Mouse (Mus musculus): Measurements from ENCODE around the gene Ttc39b. TPM values are rescaled to one million over a fixed set of nuclear protein-coding genes. Genes with fewer than 3 reads are reported as not detected.

Gene Ttc39b
- total and polyA plus RNA-seq, 3 experiments, result 11.3 to 109 (median 21.1) TPM

DNA sequence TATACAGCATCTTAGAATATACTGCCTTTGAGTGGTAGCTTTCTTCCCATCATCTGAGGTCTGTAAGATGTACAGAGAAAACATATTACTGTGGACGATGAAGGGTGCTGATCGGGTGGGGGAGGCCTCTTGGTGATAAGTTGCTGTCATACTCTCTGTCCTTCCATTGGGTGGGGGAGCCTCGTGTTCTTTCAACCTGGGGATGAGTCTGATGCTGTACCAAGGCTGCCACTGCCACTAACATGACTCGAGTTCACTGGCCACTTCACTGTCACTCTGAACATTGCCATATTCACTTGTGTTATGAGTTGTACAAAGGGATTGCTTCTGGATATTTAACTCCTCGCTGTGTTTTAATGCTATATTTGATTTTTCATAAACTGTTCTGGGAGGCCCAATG lies 106.9 kb downstream of the Ttc39b start:
- H3K9me3 ChIP-seq (replicated peaks; ENCODE audit: insufficient read depth, low read length), result no peaks in the 10 kb centered on the region
- no peak overlapping the region for H3K9ac ChIP-seq (ENCODE audit: control insufficient read depth, low read depth, low read length, poor library complexity, severe bottlenecking)
- no peaks in the 10 kb centered on the region for H3K79me2 ChIP-seq (ENCODE audit: control insufficient read depth, insufficient read depth, low read length, poor library complexity)
- no peaks in the 10 kb centered on the region for H3K36me3 ChIP-seq (ENCODE audit: control insufficient read depth in 1 of 2, insufficient read depth in 2 of 2, low read length in 2 of 2)
- peaks cover 0 to 2% of the 10 kb centered on the region in 2 experiments; a peak in 1 of 4 replicates for H3K4me1 ChIP-seq (ENCODE audit: control insufficient read depth in 1 of 2, insufficient read depth in 2 of 2, low read length in 2 of 2)
- H3K27me3 ChIP-seq (ENCODE audit: control insufficient read depth in 1 of 2, insufficient read depth in 2 of 2, low read length in 2 of 2), result no peaks in the 10 kb centered on the region
- H3K4me3 ChIP-seq (ENCODE audit: control insufficient read depth in 1 of 2, insufficient read depth in 1 of 2, low read depth in 2 of 2, low read length in 2 of 2), result no peak overlapping the region
- DNase-seq (ENCODE audit: low read depth, low spot score), result no peak
- TF ChIP-seq EP300 (IDR thresholded peaks at IDR 0.05; ENCODE audit: low read depth in 1 of 2, low read length in 2 of 2) (no peak), MYC (IDR thresholded peaks at IDR 0.05; ENCODE audit: low read depth, low read length) (no peak), ZKSCAN1 (IDR thresholded peaks at IDR 0.05; ENCODE audit: low read depth, low read length) (no peak), POLR2AphosphoS5 (IDR thresholded peaks at IDR 0.05; ENCODE audit: borderline replicate concordance, low read depth, low read length) (no peak), SMC3 (IDR thresholded peaks at IDR 0.05; ENCODE audit: low read depth, low read length) (no peak), ETS1 (IDR thresholded peaks at IDR 0.05; ENCODE audit: low read depth, low read length) (no peak), KAT2A (conservative IDR thresholded peaks at IDR 0.05; ENCODE audit: low read depth, low read length) (no peak), MXI1 (IDR thresholded peaks at IDR 0.05; ENCODE audit: low read depth, low read length) (no peak), GATA1 (IDR thresholded peaks at IDR 0.05; ENCODE audit: low read depth, low read length) (no peak), CTCF (IDR thresholded peaks at IDR 0.05 in 2 of 3, conservative IDR thresholded peaks at IDR 0.05 in 1 of 3; ENCODE audit: control insufficient read depth in 1 of 3, insufficient read depth in 1 of 3, low read depth in 2 of 3, low read length in 3 of 3, poor library complexity in 1 of 3, severe bottlenecking in 1 of 3) (no peak), NRF1 (IDR thresholded peaks at IDR 0.05; ENCODE audit: insufficient read depth, low read depth, low read length, poor library complexity, severe bottlenecking) (no peak), E2F4 (IDR thresholded peaks at IDR 0.05; ENCODE audit: borderline replicate concordance, low read depth, low read length) (no peak), MAZ (IDR thresholded peaks at IDR 0.05; ENCODE audit: low read depth, low read length) (no peak), NELFE (IDR thresholded peaks at IDR 0.05; ENCODE audit: low read depth, low read length) (no peak)
- no peak overlapping the region for H3K27ac ChIP-seq (ENCODE audit: control insufficient read depth, low read depth, low read length)

DNA sequence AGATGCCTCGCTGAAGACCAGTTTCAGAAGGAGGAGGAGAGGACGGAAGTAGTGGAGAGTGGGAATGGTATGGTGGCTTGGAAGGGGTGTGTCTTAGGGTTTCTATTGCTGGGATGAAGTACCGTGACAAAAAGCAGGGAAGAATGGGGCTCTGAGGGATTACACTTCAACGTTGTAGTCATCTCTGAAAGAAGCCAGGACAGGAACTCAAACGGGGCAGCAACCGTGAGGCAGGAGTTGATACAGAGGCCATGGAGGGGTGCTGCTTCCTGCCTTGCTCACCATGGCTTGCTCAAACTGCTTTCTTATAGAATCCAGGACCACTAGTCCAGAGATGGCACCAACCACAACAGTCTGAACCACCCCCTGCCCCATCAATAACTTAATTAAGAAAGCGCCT lies 107.7 kb downstream of the Ttc39b start:
- H3K4me3 ChIP-seq (ENCODE audit: control insufficient read depth in 1 of 2, insufficient read depth in 1 of 2, low read depth in 2 of 2, low read length in 2 of 2), result no peak overlapping the region
- H3K4me1 ChIP-seq (ENCODE audit: control insufficient read depth in 1 of 2, insufficient read depth in 2 of 2, low read length in 2 of 2), result peaks cover 0 to 2% of the 10 kb centered on the region in 2 experiments; a peak in 1 of 4 replicates
- no peaks in the 10 kb centered on the region for H3K27me3 ChIP-seq (ENCODE audit: control insufficient read depth in 1 of 2, insufficient read depth in 2 of 2, low read length in 2 of 2)
- H3K9me3 ChIP-seq (replicated peaks; ENCODE audit: insufficient read depth, low read length), result no peaks in the 10 kb centered on the region
- DNase-seq (ENCODE audit: low read depth, low spot score), result no peak
- H3K36me3 ChIP-seq (ENCODE audit: control insufficient read depth in 1 of 2, insufficient read depth in 2 of 2, low read length in 2 of 2), result no peaks in the 10 kb centered on the region
- no peaks in the 10 kb centered on the region for H3K79me2 ChIP-seq (ENCODE audit: control insufficient read depth, insufficient read depth, low read length, poor library complexity)
- TF ChIP-seq ZC3H11A (IDR thresholded peaks at IDR 0.05; ENCODE audit: low read depth, low read length) (no peak), SIN3A (IDR thresholded peaks at IDR 0.05; ENCODE audit: low read length) (no peak), KAT2A (conservative IDR thresholded peaks at IDR 0.05; ENCODE audit: low read depth, low read length) (no peak), ELF1 (IDR thresholded peaks at IDR 0.05; ENCODE audit: low read depth, low read length) (no peak), SMC3 (IDR thresholded peaks at IDR 0.05; ENCODE audit: low read depth, low read length) (no peak), MYC (IDR thresholded peaks at IDR 0.05; ENCODE audit: low read depth, low read length) (no peak), MAX (IDR thresholded peaks at IDR 0.05; ENCODE audit: low read length) (no peak), POLR2A (IDR thresholded peaks at IDR 0.05; ENCODE audit: control insufficient read depth in 1 of 2, insufficient read depth in 1 of 2, low read depth in 1 of 2, low read length in 2 of 2, poor library complexity in 1 of 2) (no peak), RAD21 (IDR thresholded peaks at IDR 0.05; ENCODE audit: low read depth, low read length) (no peak)
- H3K27ac ChIP-seq (ENCODE audit: control insufficient read depth, low read depth, low read length), result no peak overlapping the region
- no peak overlapping the region for H3K9ac ChIP-seq (ENCODE audit: control insufficient read depth, low read depth, low read length, poor library complexity, severe bottlenecking)
